Mouse (Mus musculus): ENCODE measurements around the gene Wnt10b. TPM values are rescaled to one million over a fixed set of nuclear protein-coding genes. Genes with fewer than 3 reads are reported as not detected.

The Wnt10b gene
- polyA plus RNA-seq, 1 experiment from 2014 or later, result 0.44 TPM

- DNase-seq (ENCODE audit: low spot score), result peak; percentile 50
- Histone ChIP-seq H3K4me1 (replicated peaks) (peaks cover 59% of the 10 kb centered on the region), H3K4me3 (peak overlapping the region; percentile 54), H3K27ac (peak overlapping the region; percentile 81), H3K27me3 (ENCODE audit: insufficient read depth, poor library complexity, severe bottlenecking) (peaks cover 92% of the 10 kb centered on the region), H3K36me3 (peaks cover 11% of the 10 kb centered on the region), H3K9me3 (no peaks in the 10 kb centered on the region)
- WGBS, result under 1% methylated on average over 58 of the region's 58 CpGs
These were observed 29.1 kb upstream of the Wnt10b start for GRCm38 (mm10) chr15:98806809-98807770.

DNA sequence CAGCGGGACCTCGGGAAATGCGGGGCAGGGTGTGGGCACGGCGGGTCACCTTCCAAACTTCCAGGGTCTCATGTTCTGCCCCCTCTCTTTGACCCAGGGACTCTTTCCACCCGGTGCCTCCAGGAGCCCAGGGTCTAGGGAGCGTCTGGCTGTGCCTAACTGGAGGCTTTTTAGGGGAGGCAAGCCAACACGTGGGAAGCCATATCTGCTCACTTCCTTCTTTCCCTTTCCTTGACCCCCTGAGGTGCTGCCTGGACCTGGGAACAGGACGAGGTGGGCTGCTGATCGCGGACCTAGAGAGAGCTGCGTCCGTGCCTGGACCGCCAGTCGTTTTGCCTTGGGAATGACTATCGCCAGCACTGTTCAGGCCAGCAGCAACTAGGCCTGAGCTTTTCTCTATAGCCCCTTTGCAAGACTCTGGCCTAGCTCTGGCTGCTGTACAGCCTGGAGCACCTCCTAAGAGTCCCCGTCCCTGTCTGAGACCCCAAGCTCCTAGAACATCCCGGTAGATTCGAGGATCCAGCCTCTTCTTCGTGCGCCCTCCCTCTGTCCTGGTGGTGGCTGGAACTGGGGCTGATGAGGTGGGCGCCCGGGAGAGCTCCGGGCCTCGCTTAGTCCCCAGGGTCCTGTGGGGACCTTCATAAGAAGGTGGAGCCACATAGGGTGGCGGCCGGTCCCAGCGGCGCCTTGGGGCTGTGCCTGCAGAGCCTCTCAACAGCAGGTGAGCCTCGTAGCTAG lies 28.3 kb upstream of the Wnt10b start:
- no peaks in the 10 kb centered on the region for H3K9me3 ChIP-seq
- H3K27me3 ChIP-seq (ENCODE audit: insufficient read depth, poor library complexity, severe bottlenecking), result peaks cover 100% of the 10 kb centered on the region
- 2% methylated on average over 30 of the region's 30 CpGs for WGBS
- peaks cover 59% of the 10 kb centered on the region for H3K4me1 ChIP-seq (replicated peaks)
- peaks cover 4% of the 10 kb centered on the region for H3K36me3 ChIP-seq
- DNase-seq (ENCODE audit: low spot score), result peak; percentile 47
- peak overlapping the region; percentile 81 for H3K27ac ChIP-seq
- H3K4me3 ChIP-seq, result peak overlapping the region; percentile 54

GRCm38 (mm10) chr15:98805324-98806040 lies 27.5 kb upstream of the Wnt10b start:
- H3K27me3 ChIP-seq (ENCODE audit: insufficient read depth, poor library complexity, severe bottlenecking), result peaks cover 100% of the 10 kb centered on the region
- H3K27ac ChIP-seq, result peak overlapping the region; percentile 81
- peak overlapping the region; percentile 54 for H3K4me3 ChIP-seq
- WGBS, result under 1% methylated on average over 64 of the region's 64 CpGs
- H3K4me1 ChIP-seq (replicated peaks), result peaks cover 59% of the 10 kb centered on the region
- peak; percentile 81 for DNase-seq (ENCODE audit: low spot score)
- H3K36me3 ChIP-seq, result no peaks in the 10 kb centered on the region
- H3K9me3 ChIP-seq, result no peaks in the 10 kb centered on the region

GRCm38 (mm10) chr15:98804054-98804453 lies 26.1 kb upstream of the Wnt10b start:
- H3K4me3 ChIP-seq, result no peak overlapping the region
- peaks cover 100% of the 10 kb centered on the region for H3K27me3 ChIP-seq (ENCODE audit: insufficient read depth, poor library complexity, severe bottlenecking)
- WGBS, result under 1% methylated on average over 32 of the region's 32 CpGs
- no peak overlapping the region for H3K27ac ChIP-seq
- H3K4me1 ChIP-seq (replicated peaks), result peaks cover 63% of the 10 kb centered on the region
- DNase-seq (ENCODE audit: low spot score), result peak; percentile 88
- no peaks in the 10 kb centered on the region for H3K9me3 ChIP-seq
- H3K36me3 ChIP-seq, result no peaks in the 10 kb centered on the region

- no peaks in the 10 kb centered on the region for H3K36me3 ChIP-seq
- peak; percentile 28 for DNase-seq (ENCODE audit: low spot score)
- peaks cover 100% of the 10 kb centered on the region for H3K27me3 ChIP-seq (ENCODE audit: insufficient read depth, poor library complexity, severe bottlenecking)
- H3K27ac ChIP-seq, result no peak overlapping the region
- no peaks in the 10 kb centered on the region for H3K9me3 ChIP-seq
- H3K4me1 ChIP-seq (replicated peaks), result peaks cover 64% of the 10 kb centered on the region
- no peak overlapping the region for H3K4me3 ChIP-seq
- 2% methylated on average over 8 of the region's 8 CpGs for WGBS
These were observed 25.0 kb upstream of the Wnt10b start for GRCm38 (mm10) chr15:98802926-98803325.

GRCm38 (mm10) chr15:98799396-98799795 lies 21.4 kb upstream of the Wnt10b start:
- 12% methylated on average over 12 of the region's 12 CpGs for WGBS
- no peaks in the 10 kb centered on the region for H3K9me3 ChIP-seq
- H3K4me1 ChIP-seq (replicated peaks), result peaks cover 64% of the 10 kb centered on the region
- no peaks in the 10 kb centered on the region for H3K36me3 ChIP-seq
- H3K4me3 ChIP-seq, result no peak overlapping the region
- no peak overlapping the region for H3K27ac ChIP-seq
- H3K27me3 ChIP-seq (ENCODE audit: insufficient read depth, poor library complexity, severe bottlenecking), result peaks cover 100% of the 10 kb centered on the region
- peak; percentile 92 for DNase-seq (ENCODE audit: low spot score)

- Histone ChIP-seq H3K27me3 (ENCODE audit: insufficient read depth, poor library complexity, severe bottlenecking) (peaks cover 100% of the 10 kb centered on the region), H3K4me1 (replicated peaks) (peaks cover 66% of the 10 kb centered on the region), H3K9me3 (no peaks in the 10 kb centered on the region), H3K36me3 (no peaks in the 10 kb centered on the region), H3K27ac (peak overlapping the region; percentile 68), H3K4me3 (no peak overlapping the region)
- no peak for DNase-seq (ENCODE audit: low spot score)
- 40% methylated on average over 3 of the region's 3 CpGs for WGBS
These were observed 21.0 kb upstream of the Wnt10b start for GRCm38 (mm10) chr15:98798903-98799302.

DNA sequence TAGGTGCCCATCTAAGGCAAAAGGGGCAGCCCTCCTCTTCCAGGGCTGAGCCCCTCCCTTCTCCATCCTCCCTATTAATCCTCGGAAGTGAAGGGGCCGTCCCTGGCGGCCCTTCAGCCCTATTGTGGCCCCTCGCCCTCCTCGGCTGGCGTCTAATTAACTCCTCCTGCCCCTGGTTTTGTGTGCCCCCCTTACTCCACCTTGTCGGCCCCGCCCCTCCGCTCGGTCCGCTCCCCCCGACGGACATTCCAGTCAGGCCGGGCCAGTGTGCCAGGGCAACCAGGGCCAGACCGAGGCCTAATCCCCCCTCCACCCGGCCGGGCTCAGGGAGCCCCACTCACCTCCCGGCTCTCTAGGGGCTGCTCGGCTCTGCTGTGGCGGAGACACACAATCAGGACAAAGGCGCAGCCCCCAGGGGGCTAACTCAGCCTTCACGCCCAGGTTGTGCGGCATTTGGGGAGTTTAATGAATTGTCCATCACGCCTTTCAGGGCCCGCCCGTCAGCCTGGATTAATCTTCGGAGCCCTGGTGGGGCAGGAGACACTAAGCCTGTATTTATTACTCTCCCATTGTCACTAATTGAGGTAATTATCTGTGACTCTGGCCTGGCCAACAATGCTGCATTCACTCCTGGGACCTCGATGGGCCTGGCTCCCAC lies 20.0 kb upstream of the Wnt10b start:
- H3K27ac ChIP-seq, result peak overlapping the region; percentile 68; the same call in 1 of the 2 replicates
- 2% methylated on average over 28 of the region's 28 CpGs for WGBS
- no peaks in the 10 kb centered on the region for H3K9me3 ChIP-seq
- peak overlapping the region; percentile 27 for H3K4me3 ChIP-seq
- no peaks in the 10 kb centered on the region for H3K36me3 ChIP-seq
- peaks cover 68% of the 10 kb centered on the region for H3K4me1 ChIP-seq (replicated peaks)
- peaks cover 100% of the 10 kb centered on the region for H3K27me3 ChIP-seq (ENCODE audit: insufficient read depth, poor library complexity, severe bottlenecking)
- DNase-seq (ENCODE audit: low spot score), result peak; percentile 92

DNA sequence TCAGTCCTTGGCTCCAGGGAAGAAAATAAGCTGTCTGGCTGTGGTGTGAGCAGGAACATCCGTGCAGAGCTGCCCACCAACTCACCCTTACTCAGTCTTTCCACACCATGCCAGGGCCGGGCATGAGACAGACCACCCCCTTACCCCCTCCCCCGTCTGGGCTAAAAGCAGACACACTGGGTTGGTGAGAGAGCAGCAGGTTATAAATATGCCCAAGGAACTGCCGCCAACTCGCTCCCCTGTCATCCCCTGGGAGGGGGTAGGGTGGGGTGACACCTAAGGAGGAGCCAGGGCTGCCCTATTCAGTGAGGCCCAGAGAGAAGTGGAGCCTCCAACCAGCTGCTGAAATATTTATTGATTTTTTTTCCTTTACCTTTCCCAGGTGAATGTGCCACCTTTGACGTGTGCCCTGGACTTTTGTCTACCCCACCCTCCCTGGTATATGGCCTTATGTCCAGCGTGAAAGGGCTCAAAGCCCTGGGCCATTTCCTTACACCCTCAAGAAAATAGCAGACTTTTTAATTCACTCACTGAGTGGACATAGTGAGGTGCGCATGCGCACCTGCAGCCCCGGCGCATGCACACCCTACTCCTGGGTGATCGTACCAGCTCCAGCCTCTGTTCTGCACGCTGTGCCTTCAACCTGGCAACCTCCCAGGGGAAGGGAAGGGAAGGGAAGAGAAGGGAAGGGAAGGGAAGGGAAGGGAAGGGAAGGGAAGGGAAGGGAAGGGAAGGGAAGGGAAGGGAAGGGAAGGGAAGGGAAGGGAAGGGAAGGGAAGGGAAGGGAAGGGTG lies 19.0 kb upstream of the Wnt10b start:
- Histone ChIP-seq H3K27me3 (ENCODE audit: insufficient read depth, poor library complexity, severe bottlenecking) (peaks cover 100% of the 10 kb centered on the region), H3K36me3 (no peaks in the 10 kb centered on the region), H3K4me3 (peak overlapping the region; percentile 27), H3K9me3 (no peaks in the 10 kb centered on the region), H3K4me1 (replicated peaks) (peaks cover 76% of the 10 kb centered on the region), H3K27ac (peak overlapping the region; percentile 68)
- 5% methylated on average over 13 of the region's 13 CpGs for WGBS
- peak; percentile 21 for DNase-seq (ENCODE audit: low spot score)

DNA sequence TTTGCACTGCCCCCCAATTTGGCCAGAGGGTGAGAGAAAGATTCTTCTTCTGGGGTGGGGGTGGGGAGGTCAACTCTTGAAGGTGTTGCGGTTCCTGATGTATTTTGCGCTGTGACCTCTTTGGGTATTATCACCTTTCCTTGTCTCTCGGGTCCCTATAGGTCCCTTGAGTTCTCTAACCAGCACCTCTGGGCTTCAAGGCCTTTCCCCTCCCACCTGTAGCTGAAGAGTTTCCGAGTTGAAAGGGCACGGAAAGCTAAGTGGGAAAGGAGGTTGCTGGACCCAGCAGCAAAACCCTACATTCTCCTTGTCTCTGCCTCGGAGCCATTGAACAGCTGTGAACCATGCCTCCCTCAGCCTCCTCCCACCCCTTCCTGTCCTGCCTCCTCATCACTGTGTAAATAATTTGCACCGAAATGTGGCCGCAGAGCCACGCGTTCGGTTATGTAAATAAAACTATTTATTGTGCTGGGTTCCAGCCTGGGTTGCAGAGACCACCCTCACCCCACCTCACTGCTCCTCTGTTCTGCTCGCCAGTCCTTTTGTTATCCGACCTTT lies 15.3 kb upstream of the Wnt10b start:
- peaks cover 100% of the 10 kb centered on the region for H3K27me3 ChIP-seq (ENCODE audit: insufficient read depth, poor library complexity, severe bottlenecking)
- no peaks in the 10 kb centered on the region for H3K9me3 ChIP-seq
- H3K36me3 ChIP-seq, result no peaks in the 10 kb centered on the region
- WGBS, result 4% methylated on average over 13 of the region's 13 CpGs
- peak; percentile 28 for DNase-seq (ENCODE audit: low spot score)
- peak overlapping the region; percentile 45 for H3K4me3 ChIP-seq
- 0 out of 2 replicates have a peak overlapping the region, but pooled peaks have one; percentile 53 for H3K27ac ChIP-seq
- peaks cover 81% of the 10 kb centered on the region for H3K4me1 ChIP-seq (replicated peaks)

DNA sequence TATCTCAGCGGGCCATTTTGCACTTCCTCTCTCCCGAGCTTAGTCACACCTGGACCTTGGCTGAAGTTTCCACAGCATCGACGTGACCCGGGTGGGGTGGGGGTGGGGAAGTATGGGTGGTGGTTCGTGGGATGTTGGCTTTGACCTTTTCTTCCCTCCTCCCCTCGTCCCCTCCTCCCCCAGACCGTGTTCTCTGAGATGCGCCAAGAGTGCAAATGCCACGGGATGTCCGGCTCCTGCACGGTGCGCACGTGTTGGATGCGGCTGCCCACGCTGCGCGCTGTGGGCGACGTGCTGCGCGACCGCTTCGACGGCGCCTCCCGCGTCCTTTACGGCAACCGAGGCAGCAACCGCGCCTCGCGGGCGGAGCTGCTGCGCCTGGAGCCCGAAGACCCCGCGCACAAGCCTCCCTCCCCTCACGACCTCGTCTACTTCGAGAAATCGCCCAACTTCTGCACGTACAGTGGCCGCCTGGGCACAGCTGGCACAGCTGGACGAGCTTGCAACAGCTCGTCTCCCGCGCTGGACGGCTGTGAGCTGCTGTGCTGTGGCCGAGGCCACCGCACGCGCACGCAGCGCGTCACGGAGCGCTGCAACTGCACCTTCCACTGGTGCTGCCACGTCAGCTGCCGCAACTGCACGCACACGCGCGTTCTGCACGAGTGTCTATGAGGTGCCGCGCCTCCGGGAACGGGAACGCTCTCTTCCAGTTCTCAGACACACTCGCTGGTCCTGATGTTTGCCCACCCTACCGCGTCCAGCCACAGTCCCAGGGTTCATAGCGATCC lies 14.5 kb upstream of the Wnt10b start:
- H3K9me3 ChIP-seq, result no peaks in the 10 kb centered on the region
- DNase-seq (ENCODE audit: low spot score), result peak; percentile 15
- H3K27ac ChIP-seq, result peak overlapping the region; percentile 53
- H3K27me3 ChIP-seq (ENCODE audit: insufficient read depth, poor library complexity, severe bottlenecking), result peaks cover 100% of the 10 kb centered on the region
- H3K36me3 ChIP-seq, result no peaks in the 10 kb centered on the region
- H3K4me1 ChIP-seq (replicated peaks), result peaks cover 73% of the 10 kb centered on the region
- 2% methylated on average over 75 of the region's 75 CpGs for WGBS
- peak overlapping the region; percentile 45 for H3K4me3 ChIP-seq

All from hindbrain, embryonic 10.5 days (tissue).